Mouse (Mus musculus) CH12.LX (cell line): ENCODE results near the gene Ano8. TPM values are rescaled to one million over a fixed set of nuclear protein-coding genes. Genes with fewer than 3 reads are reported as not detected.

Experiments used
- DNase-seq: peaks from one replicate; pipeline ENCODE4 v3.0.0-alpha.2; 2013; ENCODE audit errors: extremely low read depth
- H3K27ac ChIP-seq: 2 replicates; pipeline ENCODE4 v1.5.1; 2012; ENCODE audit warnings: low read depth, mild to moderate bottlenecking, control low read depth, moderate library complexity; ENCODE audit not compliant: insufficient read depth
- H3K27me3 ChIP-seq: replicated peaks from 2 replicates; pipeline ENCODE3; 2012; ENCODE audit warnings: inconsistent platforms
- H3K36me3 ChIP-seq, 2 experiments: replicated peaks in 1 of 2; 2 replicates each; pipeline versions ENCODE3 to v1.6.1; 2012; ENCODE audit warnings: inconsistent platforms in 1 of 2, low read length in 1 of 2, mild to moderate bottlenecking in 1 of 2, mixed read lengths in 1 of 2, moderate library complexity in 1 of 2; ENCODE audit not compliant: control insufficient read depth in 1 of 2, insufficient read depth in 1 of 2
- H3K4me1 ChIP-seq, 2 experiments: 2 replicates each; pipeline ENCODE4 v1.6.1; 2012; ENCODE audit warnings: inconsistent platforms in 1 of 2, moderate library complexity in 1 of 2; ENCODE audit not compliant: insufficient read depth in 2 of 2, control insufficient read depth in 1 of 2
- H3K4me2 ChIP-seq: 2 replicates; pipeline ENCODE4 v1.6.1; 2012; ENCODE audit warnings: low read depth, mild to moderate bottlenecking, control low read depth; ENCODE audit not compliant: poor library complexity, insufficient read depth, severe bottlenecking
- H3K4me3 ChIP-seq, 3 experiments: fragments of 150-350 bp in 1 of 3; sonication (generic) in 1 of 3; replicated peaks in 1 of 3; 2 replicates each; pipeline versions ENCODE3 to v1.5.1; 2011 to 2012; ENCODE audit warnings: low read depth in 2 of 3, low read length in 2 of 3, mild to moderate bottlenecking in 2 of 3, moderate library complexity in 2 of 3, control low read depth in 1 of 3, improper control_type of control experiment in 1 of 3, inconsistent platforms in 1 of 3, mixed read lengths in 1 of 3; ENCODE audit not compliant: poor library complexity in 1 of 3
- H3K79me2 ChIP-seq: replicated peaks from 2 replicates; pipeline ENCODE4 v1.6.1; 2012; ENCODE audit warnings: mild to moderate bottlenecking, moderate library complexity; ENCODE audit not compliant: control insufficient read depth, poor library complexity, insufficient read depth, severe bottlenecking; ENCODE audit errors: extremely low read depth
- H3K9ac ChIP-seq: 2 replicates; pipeline ENCODE4 v1.6.1; 2012; ENCODE audit warnings: low read depth, mild to moderate bottlenecking, control low read depth, moderate library complexity; ENCODE audit not compliant: insufficient read depth
- H3K9me3 ChIP-seq: replicated peaks from 2 replicates; pipeline ENCODE3; 2012; ENCODE audit warnings: low read length, inconsistent platforms, mixed read lengths
- BHLHE40 ChIP-seq: IDR thresholded peaks from 2 replicates; pipeline ENCODE4 v1.6.1; 2011; ENCODE audit warnings: mild to moderate bottlenecking, low read depth, low read length, improper control_type of control experiment
- CHD1 ChIP-seq: IDR thresholded peaks from 2 replicates; pipeline ENCODE4 v1.6.1; 2012; ENCODE audit warnings: low read depth, low read length, improper control_type of control experiment, inconsistent platforms
- CHD2 ChIP-seq: IDR thresholded peaks from 2 replicates; pipeline ENCODE4 v1.6.1; 2011; ENCODE audit warnings: low read length, improper control_type of control experiment
- CTCF ChIP-seq, 2 experiments: IDR thresholded peaks in 1 of 2; conservative IDR thresholded peaks in 1 of 2; 2 replicates each; pipeline ENCODE4 v1.5.1; 2011 to 2012; ENCODE audit warnings: low read depth in 2 of 2, low read length in 2 of 2, improper control_type of control experiment in 1 of 2, inconsistent platforms in 1 of 2, mild to moderate bottlenecking in 1 of 2, moderate library complexity in 1 of 2
- E2F4 ChIP-seq: IDR thresholded peaks from 2 replicates; pipeline ENCODE4 v1.6.1; 2011; ENCODE audit warnings: low read depth, low read length, improper control_type of control experiment; ENCODE audit not compliant: insufficient replicate concordance
- ELF1 ChIP-seq: IDR thresholded peaks from 2 replicates; pipeline ENCODE4 v1.6.1; 2014; ENCODE audit warnings: low read depth, mild to moderate bottlenecking, inconsistent platforms, low read length, improper control_type of control experiment
- EP300 ChIP-seq: IDR thresholded peaks from 2 replicates; pipeline ENCODE4 v1.6.1; 2011; ENCODE audit warnings: low read length, improper control_type of control experiment
- ETS1 ChIP-seq: conservative IDR thresholded peaks from 2 replicates; pipeline ENCODE4 v1.6.1; 2012; ENCODE audit warnings: low read depth, mild to moderate bottlenecking, inconsistent platforms, low read length, improper control_type of control experiment, moderate library complexity
- GABPA ChIP-seq: IDR thresholded peaks from 2 replicates; pipeline ENCODE4 v1.6.1; 2012; ENCODE audit warnings: low read depth, low read length, improper control_type of control experiment, inconsistent platforms; ENCODE audit not compliant: insufficient replicate concordance
- HCFC1 ChIP-seq: IDR thresholded peaks from 2 replicates; pipeline ENCODE4 v1.6.1; 2012; ENCODE audit warnings: low read depth, mild to moderate bottlenecking, inconsistent platforms, low read length, improper control_type of control experiment
- IRF4 ChIP-seq: IDR thresholded peaks from 2 replicates; pipeline ENCODE4 v1.6.1; 2014; ENCODE audit warnings: low read depth, mild to moderate bottlenecking, inconsistent platforms, low read length, improper control_type of control experiment
- JUN ChIP-seq: IDR thresholded peaks from 2 replicates; pipeline ENCODE4 v1.6.1; 2011; ENCODE audit warnings: low read depth, mild to moderate bottlenecking, low read length, improper control_type of control experiment, moderate library complexity; ENCODE audit not compliant: insufficient read depth
- JUND ChIP-seq: conservative IDR thresholded peaks from 2 replicates; pipeline ENCODE4 v1.6.1; 2011; ENCODE audit warnings: low read depth, low read length, improper control_type of control experiment
- KAT2A ChIP-seq: IDR thresholded peaks from 2 replicates; pipeline ENCODE4 v1.6.1; 2012; ENCODE audit warnings: low read length, improper control_type of control experiment, inconsistent platforms; ENCODE audit not compliant: insufficient replicate concordance
- MAFK ChIP-seq: IDR thresholded peaks from 2 replicates; pipeline ENCODE4 v1.6.1; 2011; ENCODE audit warnings: low read length, improper control_type of control experiment; ENCODE audit not compliant: insufficient replicate concordance
- MAX ChIP-seq: IDR thresholded peaks from 2 replicates; pipeline ENCODE4 v1.6.1; 2011; ENCODE audit warnings: low read length, improper control_type of control experiment
- MAZ ChIP-seq: IDR thresholded peaks from 2 replicates; pipeline ENCODE4 v1.6.1; 2012; ENCODE audit warnings: low read depth, mild to moderate bottlenecking, inconsistent platforms, low read length, improper control_type of control experiment, moderate library complexity
- MEF2A ChIP-seq: IDR thresholded peaks from 2 replicates; pipeline ENCODE4 v1.6.1; 2014; ENCODE audit warnings: low read depth, mild to moderate bottlenecking, inconsistent platforms, low read length, improper control_type of control experiment, borderline replicate concordance
- MXI1 ChIP-seq: IDR thresholded peaks from 2 replicates; pipeline ENCODE4 v1.6.1; 2011; ENCODE audit warnings: mild to moderate bottlenecking, low read depth, low read length, improper control_type of control experiment
- MYC ChIP-seq: IDR thresholded peaks from 2 replicates; pipeline ENCODE4 v1.6.1; 2011; ENCODE audit warnings: low read depth, mild to moderate bottlenecking, improper control_type of control experiment, low read length
- NELFE ChIP-seq: IDR thresholded peaks from 2 replicates; pipeline ENCODE4 v1.6.1; 2011; ENCODE audit warnings: low read depth, low read length, improper control_type of control experiment
- NRF1 ChIP-seq: IDR thresholded peaks from 2 replicates; pipeline ENCODE4 v1.6.1; 2014; ENCODE audit warnings: low read depth, mild to moderate bottlenecking, inconsistent platforms, low read length, improper control_type of control experiment, moderate library complexity
- PAX5 ChIP-seq: IDR thresholded peaks from 2 replicates; pipeline ENCODE4 v1.6.1; 2012; ENCODE audit warnings: low read length, inconsistent platforms, mixed read lengths
- POLR2A ChIP-seq: IDR thresholded peaks from 2 replicates; pipeline ENCODE4 v1.6.1; 2011; ENCODE audit warnings: low read depth, mild to moderate bottlenecking, improper control_type of control experiment, low read length
- POLR2AphosphoS2 ChIP-seq: IDR thresholded peaks from 2 replicates; pipeline ENCODE4 v1.6.1; 2011; ENCODE audit warnings: low read depth, low read length, improper control_type of control experiment
- RAD21 ChIP-seq: IDR thresholded peaks from 2 replicates; pipeline ENCODE4 v1.6.1; 2011; ENCODE audit warnings: low read depth, mild to moderate bottlenecking, low read length, improper control_type of control experiment, moderate library complexity
- RCOR1 ChIP-seq: conservative IDR thresholded peaks from 2 replicates; pipeline ENCODE4 v1.6.1; 2012; ENCODE audit warnings: low read depth, mild to moderate bottlenecking, inconsistent platforms, low read length, improper control_type of control experiment
- SIN3A ChIP-seq: IDR thresholded peaks from 2 replicates; pipeline ENCODE4 v1.6.1; 2012; ENCODE audit warnings: low read length, improper control_type of control experiment, inconsistent platforms
- SMC3 ChIP-seq: IDR thresholded peaks from 2 replicates; pipeline ENCODE4 v1.6.1; 2011; ENCODE audit warnings: low read depth, low read length, improper control_type of control experiment
- TBP ChIP-seq: conservative IDR thresholded peaks from 2 replicates; pipeline ENCODE4 v1.6.1; 2011; ENCODE audit warnings: low read depth, low read length, improper control_type of control experiment
- TCF12 ChIP-seq: IDR thresholded peaks from 2 replicates; pipeline ENCODE4 v1.6.1; 2014; ENCODE audit warnings: low read depth, mild to moderate bottlenecking, inconsistent platforms, low read length, improper control_type of control experiment
- UBTF ChIP-seq: IDR thresholded peaks from 2 replicates; pipeline ENCODE4 v1.6.1; 2012; ENCODE audit warnings: low read depth, mild to moderate bottlenecking, inconsistent platforms, low read length, improper control_type of control experiment, moderate library complexity
- USF1 ChIP-seq: IDR thresholded peaks from 2 replicates; pipeline ENCODE4 v1.6.1; 2014; ENCODE audit warnings: low read depth, mild to moderate bottlenecking, inconsistent platforms, low read length, improper control_type of control experiment
- USF2 ChIP-seq: conservative IDR thresholded peaks from 2 replicates; pipeline ENCODE4 v1.6.1; 2011; ENCODE audit warnings: low read depth, low read length, improper control_type of control experiment
- ZC3H11A ChIP-seq: IDR thresholded peaks from 2 replicates; pipeline ENCODE4 v1.6.1; 2012; ENCODE audit warnings: low read depth, mild to moderate bottlenecking, inconsistent platforms, low read length, improper control_type of control experiment
- ZKSCAN1 ChIP-seq: IDR thresholded peaks from 2 replicates; pipeline ENCODE4 v1.6.1; 2012; ENCODE audit warnings: low read depth, inconsistent platforms, low read length, improper control_type of control experiment, borderline replicate concordance
- ZMIZ1 ChIP-seq: IDR thresholded peaks from 2 replicates; pipeline ENCODE4 v1.6.1; 2012; ENCODE audit warnings: low read depth, mild to moderate bottlenecking, inconsistent platforms, low read length, improper control_type of control experiment
- ZNF384 ChIP-seq: IDR thresholded peaks from 2 replicates; pipeline ENCODE4 v1.6.1; 2012; ENCODE audit warnings: low read depth, low read length, improper control_type of control experiment, inconsistent platforms
- dilution Hi-C: fragments of 300-500 bp; cut with MboI; formaldehyde crosslinking; loops from 2 replicates; pipeline ENCODE4 v1.14.3; 2020; ENCODE audit warnings: low sequenced_read_pairs; ENCODE audit not compliant: extremely low pct_unique_long_range_greater_than_20kb, extremely low pct_ligation_motif_present
- in situ Hi-C: fragments of 300-500 bp; cut with MboI; formaldehyde crosslinking; loops from 3 replicates; pipeline ENCODE4 v1.14.3; 2019; ENCODE audit warnings: low sequenced_read_pairs, low pct_ligation_motif_present, low pct_unique_long_range_greater_than_20kb, mixed read lengths
- polyA plus RNA-seq: library from polyadenylated mRNA; unstranded; fragments of >175 nt; gene quantifications from 2 replicates; pipeline ENCODE4 v1.2.1, GENCODE M21; 2012; ENCODE audit warnings: low read depth; ENCODE audit not compliant: insufficient read length
- total RNA-seq, 2 experiments: library from RNA; depleted of rRNA; stranded (reverse); fragments of 300-350 nt in 1 of 2; fragments of >200 nt in 1 of 2; gene quantifications; 2 replicates each; pipeline ENCODE4 v1.2.3; 2012 to 2014

Ano8 gene
- 5.5 and 6.7 TPM in 2 replicates for total RNA-seq (2012; rRNA removed)
- total RNA-seq (2014; rRNA removed) = 1.8 and 1.9 TPM in 2 replicates
- polyA plus RNA-seq = 1.8 and 2.1 TPM in 2 replicates

DNA sequence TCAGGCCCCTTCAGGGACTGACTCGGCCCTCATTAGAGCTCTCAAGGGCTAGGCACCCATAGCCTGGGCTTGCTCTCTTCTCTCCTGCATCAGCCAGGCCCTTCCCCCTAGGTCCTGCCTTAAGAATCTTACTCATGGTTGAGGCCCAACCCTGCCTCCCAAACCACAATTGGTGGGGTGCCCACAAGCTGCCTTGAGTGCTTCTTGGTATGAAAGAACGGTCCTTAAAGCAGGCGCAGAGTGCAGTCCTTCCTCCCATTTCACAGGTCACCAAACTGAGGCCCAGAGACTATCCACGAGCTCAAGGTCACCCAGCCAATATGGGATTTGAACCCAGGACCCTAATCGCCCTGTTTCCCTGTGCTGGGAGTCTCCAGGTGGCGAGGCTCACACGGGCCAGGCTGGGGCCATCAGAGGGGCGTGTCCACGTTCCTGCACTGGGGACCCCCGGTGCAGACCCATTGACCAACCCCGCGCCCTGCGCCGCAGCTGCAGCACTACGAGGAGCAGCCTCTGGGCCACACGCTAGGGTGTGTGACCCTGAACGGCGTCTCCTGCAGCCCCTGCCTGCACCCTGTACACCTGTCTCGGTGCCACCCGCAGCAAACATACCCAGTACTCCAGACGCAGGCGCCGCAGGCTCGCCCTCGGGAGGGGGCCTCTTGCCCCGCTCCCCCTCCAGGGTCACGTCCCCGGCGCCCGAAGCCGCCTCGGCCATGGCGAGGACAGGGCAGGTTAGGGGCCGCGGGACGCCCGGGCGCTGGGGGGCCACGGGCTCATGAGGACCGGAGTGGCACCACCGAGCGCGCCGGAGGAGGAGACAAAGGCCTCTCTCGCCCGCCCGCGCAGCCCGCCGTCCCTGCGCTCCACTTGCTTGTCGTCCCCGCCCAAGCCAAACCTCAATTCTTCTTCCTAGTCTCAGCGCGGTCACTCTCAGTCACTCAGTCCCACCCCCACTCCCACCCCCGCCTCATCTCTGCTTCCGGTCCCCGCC, at the start of gene Ano8:
Ano8 (minus strand) TSS at position 822 of the 994 bp plus-strand sequence.
- no peaks in the 10 kb centered on the region for H3K27me3 ChIP-seq
- H3K27ac ChIP-seq = no peak within 1 kb of the TSS
- peak within 1 kb of the TSS; percentile 67 for H3K9ac ChIP-seq
- dilution Hi-C loops (no loop called here), in situ Hi-C loops (loop anchor here (5.0 kb wide), 1 partner anchor 37 kb away; no protein-coding TSS in a partner anchor)
- no peaks in the 10 kb centered on the region for H3K9me3 ChIP-seq
- H3K4me2 ChIP-seq = peak within 1 kb of the TSS; percentile 58
- peaks cover 13 to 35% of the 10 kb centered on the region in 2 experiments for H3K4me1 ChIP-seq
- TF ChIP-seq RAD21 (no peak), NRF1 (peak; percentile 51), MXI1 (no peak), ZNF384 (no peak), MAFK (no peak), SIN3A (peak; percentile 86), ZKSCAN1 (no peak), ELF1 (peak; percentile 64), MAX (no peak; the same call in 1 of the 2 replicates), PAX5 (no peak), USF2 (no peak), EP300 (no peak), RCOR1 (no peak), MEF2A (no peak), SMC3 (no peak), CHD2 (no peak), MAZ (peak; percentile 92), E2F4 (no peak), ZC3H11A (no peak), USF1 (no peak), IRF4 (peak; percentile 51), JUND (no peak), JUN (no peak), NELFE (no peak), TCF12 (peak; percentile 39; the same call in 1 of the 2 replicates), POLR2A (peak; percentile 29; the same call in 1 of the 2 replicates), HCFC1 (peak; percentile 63), POLR2AphosphoS2 (no peak), KAT2A (no peak), MYC (no peak), ETS1 (no peak), UBTF (no peak), BHLHE40 (no peak), TBP (no peak), ZMIZ1 (no peak), GABPA (no peak), CHD1 (no peak), CTCF (conservative IDR thresholded peaks at IDR 0.05 in 1 of 2, IDR thresholded peaks at IDR 0.05 in 1 of 2; ENCODE audit: low read depth in 2 of 2, low read length in 2 of 2) (no peak)
- H3K36me3 ChIP-seq = peaks cover 4 to 19% of the 10 kb centered on the region in 2 experiments
- H3K4me3 ChIP-seq = peak within 1 kb of the TSS; percentile 42 to 65 (median 56)
- DNase-seq = peak; percentile 82
- H3K79me2 ChIP-seq = peaks cover 12% of the 10 kb centered on the region; the same call in 1 of the 2 replicates
